Mouse (Mus musculus): ENCODE measurements around the gene Jund. TPM values are rescaled to one million over a fixed set of nuclear protein-coding genes. Genes with fewer than 3 reads are reported as not detected.
A peak's percentile ranks its signal among the peaks of the same experiment; 100 is the strongest.

Jund gene
- total and polyA plus RNA-seq, 2 experiments from 2014 or later, result 99.3 to 470 TPM

DNA sequence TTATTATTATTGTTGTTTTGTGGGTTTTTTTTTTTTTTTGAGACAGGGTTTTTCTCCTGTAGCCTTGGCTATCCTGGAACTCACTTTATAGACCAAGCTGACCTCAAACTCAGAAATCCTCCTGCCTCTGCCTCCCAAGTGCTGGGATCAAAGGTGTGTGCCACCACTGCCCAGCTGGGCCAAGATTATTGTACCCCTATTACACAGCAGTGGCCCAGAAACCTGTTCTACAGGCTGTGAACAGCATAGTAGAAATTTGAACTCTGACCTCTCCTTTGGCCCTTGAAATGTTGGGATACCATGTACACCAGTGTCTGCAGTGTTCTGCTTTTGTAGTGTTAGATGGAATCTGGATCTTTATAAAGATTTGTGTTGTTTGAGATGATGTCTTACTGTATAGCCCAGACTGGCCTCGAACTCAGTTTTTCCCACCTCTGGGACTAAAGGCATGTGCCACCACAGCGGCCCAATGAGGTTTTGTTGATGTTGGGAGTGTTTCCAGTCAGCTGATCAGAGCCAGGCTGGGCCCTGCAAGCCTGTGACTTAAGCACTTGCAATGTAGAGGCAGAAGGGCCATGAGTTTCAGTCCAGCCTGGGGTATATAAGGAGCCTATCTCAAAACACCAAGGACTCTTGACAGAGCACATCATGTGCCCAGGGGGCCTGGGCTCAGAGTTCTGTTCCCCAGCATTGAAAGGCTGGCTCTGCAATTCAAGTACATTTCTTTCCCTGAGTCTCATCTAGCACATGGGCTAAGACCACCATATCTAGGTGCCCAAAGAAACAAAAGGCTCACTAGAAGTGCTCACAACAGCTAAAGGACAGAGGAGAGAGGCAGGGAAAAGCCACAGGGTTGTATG is 3.5 kb downstream of the Jund start:
- Histone ChIP-seq H3K27me3 (ENCODE audit: insufficient read depth, low read length) (no peaks in the 10 kb centered on the region), H3K36me3 (ENCODE audit: insufficient read depth, low read length) (no peaks in the 10 kb centered on the region), H3K4me2 (ENCODE audit: low read depth, low read length, poor library complexity, severe bottlenecking) (peak overlapping the region; percentile 64), H3K4me1 (ENCODE audit: insufficient read depth, low read length) (peaks cover 10% of the 10 kb centered on the region), H3K4me3 (ENCODE audit: low read depth, low read length) (peak overlapping the region; percentile 92; the same call in 1 of the 2 replicates), H3K27ac (ENCODE audit: low read depth, low read length) (no peak overlapping the region), H3K9me3 (ENCODE audit: low read length) (no peaks in the 10 kb centered on the region), H3K9ac (replicated peaks; ENCODE audit: low read length, poor library complexity, severe bottlenecking) (no peak overlapping the region)
- no peak for ATAC-seq (ENCODE audit: low FRiP score)
- no peak for DNase-seq (ENCODE audit: low spot score)
- TF ChIP-seq CTCF (IDR thresholded peaks at IDR 0.05), result no peak
- 87% methylated on average over 2 of the region's 2 CpGs for whole genome bisulfite sequencing

DNA sequence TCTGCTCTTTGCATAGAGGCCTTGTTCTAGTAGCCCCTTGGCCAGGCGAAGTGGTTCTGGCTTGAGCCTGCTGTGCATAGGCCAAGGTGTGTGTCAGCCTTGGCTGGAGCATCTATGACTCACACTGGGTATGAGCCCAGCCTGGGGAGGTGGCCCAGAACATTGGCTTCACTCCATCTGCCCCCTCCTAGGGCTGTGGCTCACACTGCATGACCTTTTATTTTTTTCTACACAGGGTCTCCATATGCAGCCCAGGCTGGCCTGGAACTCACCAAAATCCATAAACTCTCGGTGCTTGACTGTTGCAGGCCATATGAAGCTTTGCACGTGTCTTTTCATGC is 4.1 kb downstream of the Jund start:
- no peak for ATAC-seq (ENCODE audit: low FRiP score)

DNA sequence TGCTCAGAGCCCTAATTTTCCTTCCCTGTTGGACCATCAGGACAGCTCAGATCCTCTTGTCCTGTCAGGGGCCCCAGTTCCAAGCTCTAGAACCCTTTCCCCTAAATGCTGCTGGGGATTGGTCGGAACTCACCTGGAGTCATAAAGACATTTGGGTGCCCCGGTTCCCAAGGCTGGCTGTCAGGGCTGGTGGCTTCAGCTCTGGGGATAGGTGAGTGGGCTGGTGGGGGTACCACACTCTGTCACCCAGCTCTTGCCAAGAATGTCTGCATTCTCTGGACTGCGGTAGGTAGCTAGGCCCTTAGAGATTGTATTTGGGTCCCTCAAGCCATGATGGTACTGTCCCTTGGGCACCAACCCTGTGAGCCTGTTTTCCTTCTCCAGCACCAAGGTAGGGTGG is 4.5 kb downstream of the Jund start, which contains the start of gene Iqcn:
TSS of gene Iqcn (plus strand) at position 171 of the 400 bp plus-strand sequence.
- DNase-seq (ENCODE audit: low spot score) (no peak), ATAC-seq (ENCODE audit: low FRiP score) (no peak)
- H3K4me3 ChIP-seq (ENCODE audit: low read depth, low read length), result no peak within 1 kb of the TSS
- H3K9ac ChIP-seq (replicated peaks; ENCODE audit: low read length, poor library complexity, severe bottlenecking), result no peak within 1 kb of the TSS
- WGBS, result 96% methylated on average over 3 of the region's 3 CpGs
- TF ChIP-seq CTCF (IDR thresholded peaks at IDR 0.05), result no peak
- no peaks in the 10 kb centered on the region for H3K36me3 ChIP-seq (ENCODE audit: insufficient read depth, low read length)
- H3K27ac ChIP-seq (ENCODE audit: low read depth, low read length), result no peak within 1 kb of the TSS
- H3K4me1 ChIP-seq (ENCODE audit: insufficient read depth, low read length), result peaks cover 7% of the 10 kb centered on the region
- peak within 1 kb of the TSS; percentile 20 for H3K4me2 ChIP-seq (ENCODE audit: low read depth, low read length, poor library complexity, severe bottlenecking)
- no peaks in the 10 kb centered on the region for H3K9me3 ChIP-seq (ENCODE audit: low read length)
- H3K27me3 ChIP-seq (ENCODE audit: insufficient read depth, low read length), result no peaks in the 10 kb centered on the region

More for the DNA sequence above, 4.1 kb downstream of the Jund start:
- TF ChIP-seq CTCF (IDR thresholded peaks at IDR 0.05), result no peak
- H3K9ac ChIP-seq (replicated peaks; ENCODE audit: low read length, poor library complexity, severe bottlenecking), result no peak overlapping the region
- no peak overlapping the region for H3K4me3 ChIP-seq (ENCODE audit: low read depth, low read length)
- peak overlapping the region; percentile 20; the same call in 1 of the 2 replicates for H3K4me2 ChIP-seq (ENCODE audit: low read depth, low read length, poor library complexity, severe bottlenecking)
- WGBS, result 82% methylated on average over 3 of the region's 3 CpGs
- H3K4me1 ChIP-seq (ENCODE audit: insufficient read depth, low read length), result peaks cover 10% of the 10 kb centered on the region
- no peak overlapping the region for H3K27ac ChIP-seq (ENCODE audit: low read depth, low read length)
- H3K27me3 ChIP-seq (ENCODE audit: insufficient read depth, low read length), result no peaks in the 10 kb centered on the region
- H3K9me3 ChIP-seq (ENCODE audit: low read length), result no peaks in the 10 kb centered on the region
- no peaks in the 10 kb centered on the region for H3K36me3 ChIP-seq (ENCODE audit: insufficient read depth, low read length)
- DNase-seq (ENCODE audit: low spot score), result no peak

DNA sequence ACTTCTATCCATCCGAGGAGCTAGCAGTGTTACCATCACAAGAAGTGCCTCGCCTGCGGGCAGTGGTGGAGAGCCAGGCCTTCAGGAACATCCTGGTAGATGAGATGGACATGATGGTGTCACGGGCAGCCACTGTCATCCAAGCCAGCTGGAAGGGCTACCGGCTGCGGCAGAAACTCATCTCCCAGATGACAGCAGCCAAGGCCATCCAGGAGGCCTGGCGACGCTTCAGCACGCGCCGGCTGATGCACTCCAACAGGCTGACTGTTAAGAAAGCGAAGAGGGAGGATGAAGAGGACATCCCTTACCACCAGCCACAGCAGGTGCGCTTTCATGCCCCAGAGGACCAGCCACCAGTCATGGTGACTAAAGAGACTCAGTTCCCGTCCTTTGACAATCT is 9.5 kb downstream of the Jund start:
- 94% methylated on average over 14 of the region's 14 CpGs for WGBS
- Histone ChIP-seq H3K4me3 (ENCODE audit: low read depth, low read length) (no peak overlapping the region), H3K36me3 (ENCODE audit: insufficient read depth, low read length) (peaks cover 3% of the 10 kb centered on the region; the same call in 1 of the 2 replicates), H3K27ac (ENCODE audit: low read depth, low read length) (no peak overlapping the region), H3K9ac (replicated peaks; ENCODE audit: low read length, poor library complexity, severe bottlenecking) (no peak overlapping the region), H3K9me3 (ENCODE audit: low read length) (no peaks in the 10 kb centered on the region), H3K4me1 (ENCODE audit: insufficient read depth, low read length) (no peaks in the 10 kb centered on the region), H3K27me3 (ENCODE audit: insufficient read depth, low read length) (no peaks in the 10 kb centered on the region), H3K4me2 (ENCODE audit: low read depth, low read length, poor library complexity, severe bottlenecking) (no peak overlapping the region)
- ATAC-seq (ENCODE audit: low FRiP score), result no peak
- no peak for TF ChIP-seq CTCF (IDR thresholded peaks at IDR 0.05)
- no peak for DNase-seq (ENCODE audit: low spot score)

DNA sequence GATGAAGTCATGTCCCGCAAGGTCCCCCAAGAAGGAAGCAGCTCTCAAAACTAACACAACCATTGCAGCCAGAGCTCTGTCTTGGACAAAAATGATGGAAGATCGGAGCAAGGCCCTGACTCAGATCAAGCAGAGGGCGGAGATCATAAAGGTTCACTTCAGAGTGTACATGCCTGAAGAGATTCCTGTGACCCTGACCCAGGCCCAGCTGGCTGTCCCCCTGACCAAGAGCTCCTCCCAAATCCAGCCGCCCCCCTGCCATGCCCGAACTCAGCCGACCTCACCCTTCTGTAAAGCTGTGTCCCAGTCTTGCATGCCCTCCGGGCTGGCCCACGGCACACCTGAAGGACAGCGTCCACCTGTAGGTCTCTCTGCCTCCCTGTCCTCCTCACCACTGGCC is 11.0 kb downstream of the Jund start:
- no peak for ATAC-seq (ENCODE audit: low FRiP score)
- no peak for DNase-seq (ENCODE audit: low spot score)
- TF ChIP-seq CTCF (IDR thresholded peaks at IDR 0.05), result no peak
- H3K27ac ChIP-seq (ENCODE audit: low read depth, low read length), result no peak overlapping the region
- no peaks in the 10 kb centered on the region for H3K27me3 ChIP-seq (ENCODE audit: insufficient read depth, low read length)
- H3K9me3 ChIP-seq (ENCODE audit: low read length), result no peaks in the 10 kb centered on the region
- H3K9ac ChIP-seq (replicated peaks; ENCODE audit: low read length, poor library complexity, severe bottlenecking), result no peak overlapping the region
- no peak overlapping the region for H3K4me2 ChIP-seq (ENCODE audit: low read depth, low read length, poor library complexity, severe bottlenecking)
- H3K36me3 ChIP-seq (ENCODE audit: insufficient read depth, low read length), result peaks cover 3% of the 10 kb centered on the region; the same call in 1 of the 2 replicates
- no peaks in the 10 kb centered on the region for H3K4me1 ChIP-seq (ENCODE audit: insufficient read depth, low read length)
- WGBS, result 89% methylated on average over 9 of the region's 9 CpGs
- no peak overlapping the region for H3K4me3 ChIP-seq (ENCODE audit: low read depth, low read length)

DNA sequence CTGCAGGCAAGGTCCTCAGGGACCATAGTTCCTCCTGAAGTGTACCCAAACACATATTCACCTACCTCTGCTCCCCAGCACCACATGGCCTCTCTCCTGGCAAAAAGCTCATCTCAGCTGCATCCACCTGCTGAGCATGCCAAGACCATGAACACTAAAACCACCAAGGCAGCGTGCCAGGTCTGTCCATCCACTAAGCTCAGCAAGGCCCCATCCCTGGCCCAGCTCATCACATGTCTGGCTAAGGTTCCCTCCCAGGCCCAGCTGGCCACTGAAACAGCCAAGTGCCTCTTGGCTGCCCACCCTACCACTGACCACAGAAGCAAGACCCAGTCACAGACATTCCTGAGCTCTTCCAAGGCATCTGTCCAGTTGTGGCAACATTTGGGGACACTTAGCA is 11.5 kb downstream of the Jund start:
- Histone ChIP-seq H3K36me3 (ENCODE audit: insufficient read depth, low read length) (peaks cover 3% of the 10 kb centered on the region; the same call in 1 of the 2 replicates), H3K4me1 (ENCODE audit: insufficient read depth, low read length) (no peaks in the 10 kb centered on the region), H3K9ac (replicated peaks; ENCODE audit: low read length, poor library complexity, severe bottlenecking) (no peak overlapping the region), H3K27ac (ENCODE audit: low read depth, low read length) (no peak overlapping the region), H3K9me3 (ENCODE audit: low read length) (no peaks in the 10 kb centered on the region), H3K27me3 (ENCODE audit: insufficient read depth, low read length) (no peaks in the 10 kb centered on the region), H3K4me3 (ENCODE audit: low read depth, low read length) (no peak overlapping the region), H3K4me2 (ENCODE audit: low read depth, low read length, poor library complexity, severe bottlenecking) (no peak overlapping the region)
- TF ChIP-seq CTCF (IDR thresholded peaks at IDR 0.05), result no peak
- WGBS, result 92% methylated on average over 1 of the region's 1 CpGs
- DNase-seq (ENCODE audit: low spot score), result no peak
- no peak for ATAC-seq (ENCODE audit: low FRiP score)

All from midbrain, postnatal 0 days (tissue).